Mouse (Mus musculus) cerebellum, adult 2 months (tissue): Measurements from ENCODE around the gene Kazn. TPM values are rescaled to one million over a fixed set of nuclear protein-coding genes. Genes with fewer than 3 reads are reported as not detected.

Experiments
- DNase-seq, 2 experiments: peaks; one replicate each; pipeline ENCODE4 v3.0.0; 2021
- H3K27ac ChIP-seq: fragments of 200-500 bp; 2 replicates; pipeline ENCODE4 v1.5.1; 2012; ENCODE audit warnings: low read length, control low read depth, inconsistent platforms; ENCODE audit not compliant: insufficient read depth
- H3K27me3 ChIP-seq: fragments of 200-500 bp; 2 replicates; pipeline ENCODE4 v1.6.1; 2012; ENCODE audit warnings: inconsistent platforms, mild to moderate bottlenecking, low read length, moderate library complexity; ENCODE audit not compliant: control insufficient read depth, insufficient read depth
- H3K4me1 ChIP-seq: fragments of 200-500 bp; 2 replicates; pipeline ENCODE4 v1.6.1; 2011; ENCODE audit warnings: low read length; ENCODE audit not compliant: control insufficient read depth, insufficient read depth
- H3K4me3 ChIP-seq: fragments of 200-500 bp; replicated peaks from 2 replicates; pipeline ENCODE3; 2011; ENCODE audit warnings: mild to moderate bottlenecking, low read depth, low read length, control low read depth; ENCODE audit not compliant: insufficient read depth
- CTCF ChIP-seq: fragments of 200-500 bp; IDR thresholded peaks from 2 replicates; pipeline ENCODE4 v1.5.1; 2011; ENCODE audit warnings: low read depth, mild to moderate bottlenecking, control low read depth, low read length, moderate library complexity, borderline replicate concordance; ENCODE audit not compliant: insufficient read depth
- POLR2A ChIP-seq: fragments of 200-500 bp; IDR thresholded peaks from 2 replicates; pipeline ENCODE4 v1.6.1; 2011; ENCODE audit warnings: low read length, control low read depth, borderline replicate concordance; ENCODE audit not compliant: insufficient read depth
- WGBS: fragments of 180-500 bp; shearing (Covaris S2); methylation state at CpG from one replicate; pipeline ENCODE4 v1.1.7; 2018; 5-methylcytosine and 5-hydroxymethylcytosine counted together
- polyA plus RNA-seq: library from polyadenylated mRNA; depleted of rRNA; stranded (reverse); fragments of >200 nt; gene quantifications from 2 replicates; pipeline ENCODE4 v1.2.3, GENCODE M21; 2012; rRNA removed

Gene Kazn
- 73.3 and 75.7 TPM in 2 replicates for polyA plus RNA-seq

GRCm38 (mm10) chr4:142239240-142240126, at the start of gene Kazn:
Gene Kazn, minus strand, starts transcription at chr4:142239401.
- H3K4me1 ChIP-seq = peaks cover 11% of the 10 kb centered on the region; the same call in 1 of the 2 replicates
- H3K27me3 ChIP-seq = no peaks in the 10 kb centered on the region
- TF ChIP-seq POLR2A = no peak
- TF ChIP-seq CTCF = no peak
- H3K27ac ChIP-seq = no peak within 1 kb of the TSS
- 12% methylated on average over 41 of the region's 46 CpGs for WGBS
- peak; percentile 77 to 82 for DNase-seq
- peak within 1 kb of the TSS; percentile 52 for H3K4me3 ChIP-seq

- Histone ChIP-seq H3K4me1 (peaks cover 12% of the 10 kb centered on the region), H3K27ac (no peak overlapping the region), H3K4me3 (no peak overlapping the region), H3K27me3 (no peaks in the 10 kb centered on the region)
- TF ChIP-seq CTCF = no peak
- TF ChIP-seq POLR2A = no peak
- DNase-seq = no peak
- 64% methylated on average over 2 of the region's 2 CpGs for WGBS
Observed at GRCm38 (mm10) chr4:142285471-142285870, 46.3 kb upstream of the Kazn start.

GRCm38 (mm10) chr4:142283867-142284266, 44.7 kb upstream of the Kazn start:
- peak in 1 of 2 experiments; percentile 24 for DNase-seq
- TF ChIP-seq POLR2A (no peak), CTCF (no peak)
- Histone ChIP-seq H3K4me3 (no peak overlapping the region), H3K27ac (no peak overlapping the region), H3K4me1 (peaks cover 19% of the 10 kb centered on the region), H3K27me3 (no peaks in the 10 kb centered on the region)
- WGBS = 56% methylated on average over 5 of the region's 5 CpGs

GRCm38 (mm10) chr4:142278197-142278575, 39.0 kb upstream of the Kazn start:
- Histone ChIP-seq H3K27ac (no peak overlapping the region), H3K4me1 (peaks cover 20% of the 10 kb centered on the region), H3K4me3 (no peak overlapping the region), H3K27me3 (no peaks in the 10 kb centered on the region)
- peak; percentile 44 to 54 for DNase-seq
- WGBS = 51% methylated on average over 6 of the region's 6 CpGs
- TF ChIP-seq POLR2A (no peak), CTCF (no peak)

GRCm38 (mm10) chr4:142277481-142278196, 38.4 kb upstream of the Kazn start:
- no peak for TF ChIP-seq POLR2A
- no peak for TF ChIP-seq CTCF
- peak overlapping the region; percentile 37 for H3K4me3 ChIP-seq
- WGBS = 11% methylated on average over 20 of the region's 20 CpGs

GRCm38 (mm10) chr4:142275242-142275641, 36.0 kb upstream of the Kazn start:
- no peak for DNase-seq
- 72% methylated on average over 2 of the region's 2 CpGs for WGBS
- TF ChIP-seq POLR2A (no peak), CTCF (no peak)
- peaks cover 19% of the 10 kb centered on the region for H3K4me1 ChIP-seq
- no peak overlapping the region for H3K4me3 ChIP-seq
- no peak overlapping the region for H3K27ac ChIP-seq
- H3K27me3 ChIP-seq = no peaks in the 10 kb centered on the region

More at GRCm38 (mm10) chr4:142277481-142278196, 38.4 kb upstream of the Kazn start:
- Histone ChIP-seq H3K4me1 (peaks cover 20% of the 10 kb centered on the region), H3K27ac (no peak overlapping the region), H3K27me3 (no peaks in the 10 kb centered on the region)
- peak; percentile 66 to 71 for DNase-seq

- Histone ChIP-seq H3K4me1 (peaks cover 17% of the 10 kb centered on the region), H3K27ac (no peak overlapping the region), H3K27me3 (no peaks in the 10 kb centered on the region), H3K4me3 (no peak overlapping the region)
- WGBS = 92% methylated on average over 11 of the region's 11 CpGs
- no peak for DNase-seq
- TF ChIP-seq CTCF (no peak), POLR2A (no peak)
Observed at GRCm38 (mm10) chr4:142274441-142275234, 35.4 kb upstream of the Kazn start.
